Mouse (Mus musculus): ENCODE results near the gene Scnm1.

- TF ChIP-seq CTCF (IDR thresholded peaks at IDR 0.05; ENCODE audit: extremely low read depth, insufficient read depth, insufficient read length, insufficient replicate concordance): no peak
- no peak for TF ChIP-seq POLR2A (IDR thresholded peaks at IDR 0.05; ENCODE audit: low read depth, low read length)
Observed at GRCm38 (mm10) chr3:95133176-95133575, 635 bp downstream of the Scnm1 start.
